Comparison of ENCODE assay signal across 26 mouse cellular contexts in the genomic region with DNA sequence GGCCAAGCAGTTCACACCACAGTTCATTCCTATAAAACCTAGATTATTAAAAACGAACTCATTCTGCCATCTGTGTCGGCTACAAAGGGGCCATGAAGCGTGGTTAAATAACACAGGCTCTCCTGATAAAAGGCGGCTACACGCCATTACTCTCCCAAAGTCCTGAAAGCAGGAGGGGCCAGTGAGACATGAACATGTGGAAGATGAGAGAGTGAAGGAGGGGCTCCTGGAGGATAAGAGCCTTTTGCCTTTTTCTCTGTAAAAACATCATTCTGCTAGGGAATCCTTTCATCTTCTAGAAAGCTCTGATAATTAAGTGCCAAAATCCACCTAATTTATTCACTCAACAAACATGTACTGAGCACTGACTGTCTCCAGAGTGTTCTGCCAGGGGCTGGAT. TPM values are rescaled to one million over a fixed set of nuclear protein-coding genes. Genes with fewer than 3 reads are reported as not detected.
A peak's percentile ranks its signal among the peaks of the same experiment; 100 is the strongest.
DNase-seq lines count a peak whose midpoint lies in the region; ATAC-seq lines count a peak whose summit lies in the region.
"Had no signal": no experiment of that assay in that cellular context is flagged by ENCODE, and none has a peak within 500 bp of the region (broad histone marks: within the 10 kb centered on the region; RNA-seq: fewer than 3 reads in every experiment).

No protein-coding gene starts in this region.

- DNase-seq in heart, adult 11 months = no peak
- DNase-seq in kidney, adult 9 months = no peak
- no peak for DNase-seq in midbrain, embryonic 14.5 days
- DNase-seq in midbrain, embryonic 10.5 days (ENCODE audit: low spot score) = no peak
- DNase-seq: adrenal gland, postnatal 25 days; cerebellum, adult 18-20 months; gastrocnemius, postnatal 36 days; heart, adult 2 months; kidney, adult 8-10 months; kidney, postnatal 4 days; lung, embryonic 14.5 days; lung, postnatal 14 days; thymus, adult 2 months; thymus, postnatal 36 days had no signal

- WGBS in heart, embryonic 13.5 days = 59% methylated on average over 5 of the region's 5 CpGs
- 34% methylated on average over 5 of the region's 5 CpGs for WGBS in kidney, embryonic 16.5 days
- WGBS in midbrain, embryonic 14.5 days = 36% methylated on average over 5 of the region's 5 CpGs
- 64% methylated on average over 5 of the region's 5 CpGs for WGBS in midbrain, embryonic 10.5 days
- WGBS in midbrain, embryonic 16.5 days = 22% methylated on average over 5 of the region's 5 CpGs

- H3K27me3 ChIP-seq in heart, embryonic 13.5 days (replicated peaks) = no peaks in the 10 kb centered on the region
- no peaks in the 10 kb centered on the region for H3K27me3 ChIP-seq in kidney, embryonic 16.5 days (ENCODE audit: insufficient read depth, low read length)
- no peaks in the 10 kb centered on the region for H3K27me3 ChIP-seq in midbrain, embryonic 14.5 days (ENCODE audit: control insufficient read depth, insufficient read depth, low read length)
- no peaks in the 10 kb centered on the region for H3K27me3 ChIP-seq in midbrain, embryonic 10.5 days (ENCODE audit: low read depth, poor library complexity, severe bottlenecking)
- no peaks in the 10 kb centered on the region for H3K27me3 ChIP-seq in midbrain, embryonic 16.5 days (ENCODE audit: control insufficient read depth, insufficient read depth, low read depth, low read length)
- H3K27me3 ChIP-seq: forebrain, embryonic 13.5 days; hindbrain, embryonic 15.5 days; intestine, embryonic 15.5 days; limb, embryonic 12.5 days; liver, embryonic 15.5 days; neural tube, embryonic 12.5 days had no signal

- ATAC-seq in heart, embryonic 13.5 days (ENCODE audit: extremely low read depth, insufficient number of reproducible peaks, low FRiP score, low TSS enrichment) = no peak
- no peak for ATAC-seq in kidney, embryonic 16.5 days (ENCODE audit: low FRiP score, low TSS enrichment)
- no peak for ATAC-seq in midbrain, embryonic 14.5 days (ENCODE audit: low FRiP score, low TSS enrichment)
- peak; percentile 67 for ATAC-seq in midbrain, embryonic 16.5 days
- ATAC-seq: CD4-positive, CD25-positive, alpha-beta regulatory T cell, adult 4 months had no signal

- H3K4me2 ChIP-seq in heart, embryonic 13.5 days = no peak overlapping the region
- H3K4me2 ChIP-seq in kidney, embryonic 16.5 days (replicated peaks; ENCODE audit: low read depth, low read length) = no peak overlapping the region
- no peak overlapping the region for H3K4me2 ChIP-seq in midbrain, embryonic 14.5 days (ENCODE audit: low read length)
- H3K4me2 ChIP-seq in midbrain, embryonic 16.5 days (ENCODE audit: low read length) = no peak overlapping the region
- H3K4me2 ChIP-seq: forebrain, embryonic 13.5 days; hindbrain, embryonic 15.5 days; intestine, embryonic 15.5 days; limb, embryonic 12.5 days; liver, embryonic 15.5 days; lung, embryonic 14.5 days; neural tube, embryonic 12.5 days had no signal

- H3K9me3 ChIP-seq in heart, embryonic 13.5 days = no peaks in the 10 kb centered on the region
- H3K9me3 ChIP-seq in kidney, embryonic 16.5 days (ENCODE audit: low read length) = no peaks in the 10 kb centered on the region
- H3K9me3 ChIP-seq in midbrain, embryonic 14.5 days (ENCODE audit: control insufficient read depth, low read length) = no peaks in the 10 kb centered on the region
- no peaks in the 10 kb centered on the region for H3K9me3 ChIP-seq in midbrain, embryonic 10.5 days (replicated peaks)
- H3K9me3 ChIP-seq in midbrain, embryonic 16.5 days (replicated peaks; ENCODE audit: control insufficient read depth, low read length, poor library complexity, severe bottlenecking) = no peaks in the 10 kb centered on the region
- H3K9me3 ChIP-seq: forebrain, embryonic 13.5 days; hindbrain, embryonic 10.5 days; hindbrain, embryonic 15.5 days; intestine, embryonic 15.5 days; limb, embryonic 12.5 days; liver, embryonic 15.5 days; neural tube, embryonic 12.5 days had no signal

- peak overlapping the region; percentile 40; the same call in 1 of the 2 replicates for H3K9ac ChIP-seq in heart, embryonic 13.5 days
- no peak overlapping the region for H3K9ac ChIP-seq in kidney, embryonic 16.5 days (replicated peaks; ENCODE audit: low read length)
- H3K9ac ChIP-seq in midbrain, embryonic 14.5 days (replicated peaks; ENCODE audit: low read length) = no peak overlapping the region
- H3K9ac ChIP-seq in midbrain, embryonic 16.5 days (ENCODE audit: low read depth, low read length) = no peak overlapping the region
- H3K9ac ChIP-seq: forebrain, embryonic 13.5 days; hindbrain, embryonic 15.5 days; intestine, embryonic 15.5 days; limb, embryonic 12.5 days; liver, embryonic 15.5 days; lung, embryonic 14.5 days; neural tube, embryonic 12.5 days had no signal

- peak overlapping the region; percentile 40 for H3K27ac ChIP-seq in heart, embryonic 13.5 days (replicated peaks)
- H3K27ac ChIP-seq in kidney, embryonic 16.5 days (ENCODE audit: low read length) = peak overlapping the region; percentile 51; the same call in 1 of the 2 replicates
- H3K27ac ChIP-seq in midbrain, embryonic 14.5 days (replicated peaks; ENCODE audit: low read depth, low read length) = peak overlapping the region; percentile 20; the same call in 1 of the 2 replicates
- H3K27ac ChIP-seq in midbrain, embryonic 10.5 days (replicated peaks) = no peak overlapping the region
- H3K27ac ChIP-seq in midbrain, embryonic 16.5 days (ENCODE audit: low read length) = 0 out of 2 replicates have a peak overlapping the region, but pooled peaks have one; percentile 19
- H3K27ac ChIP-seq: heart, adult 2 months; hindbrain, embryonic 10.5 days; hindbrain, embryonic 15.5 days; intestine, embryonic 15.5 days; limb, embryonic 12.5 days; liver, embryonic 15.5 days; neural tube, embryonic 12.5 days had no signal

- no peaks in the 10 kb centered on the region for H3K36me3 ChIP-seq in heart, embryonic 13.5 days
- no peaks in the 10 kb centered on the region for H3K36me3 ChIP-seq in kidney, embryonic 16.5 days (ENCODE audit: insufficient read depth, low read length)
- no peaks in the 10 kb centered on the region for H3K36me3 ChIP-seq in midbrain, embryonic 14.5 days (ENCODE audit: control insufficient read depth, insufficient read depth, low read length)
- no peaks in the 10 kb centered on the region for H3K36me3 ChIP-seq in midbrain, embryonic 10.5 days
- H3K36me3 ChIP-seq in midbrain, embryonic 16.5 days (ENCODE audit: control insufficient read depth, insufficient read depth, low read length) = no peaks in the 10 kb centered on the region
- H3K36me3 ChIP-seq: hindbrain, embryonic 10.5 days; hindbrain, embryonic 15.5 days; intestine, embryonic 15.5 days; limb, embryonic 12.5 days; neural tube, embryonic 12.5 days had no signal

- H3K4me1 ChIP-seq in heart, embryonic 13.5 days = peaks cover 91% of the 10 kb centered on the region
- H3K4me1 ChIP-seq in kidney, embryonic 16.5 days (ENCODE audit: insufficient read depth, low read length) = peaks cover 55% of the 10 kb centered on the region
- H3K4me1 ChIP-seq in midbrain, embryonic 14.5 days (ENCODE audit: control insufficient read depth, insufficient read depth, low read length) = no peaks in the 10 kb centered on the region
- peaks cover 22% of the 10 kb centered on the region for H3K4me1 ChIP-seq in midbrain, embryonic 10.5 days
- peaks cover 10% of the 10 kb centered on the region; the same call in 1 of the 2 replicates for H3K4me1 ChIP-seq in midbrain, embryonic 16.5 days (ENCODE audit: control insufficient read depth, insufficient read depth, low read length)

- H3K4me3 ChIP-seq in heart, embryonic 13.5 days = no peak overlapping the region
- H3K4me3 ChIP-seq in kidney, embryonic 16.5 days (ENCODE audit: low read length) = no peak overlapping the region
- no peak overlapping the region for H3K4me3 ChIP-seq in midbrain, embryonic 14.5 days (replicated peaks; ENCODE audit: low read depth, low read length)
- H3K4me3 ChIP-seq in midbrain, embryonic 10.5 days = no peak overlapping the region
- no peak overlapping the region for H3K4me3 ChIP-seq in midbrain, embryonic 16.5 days (ENCODE audit: low read depth, low read length)
- H3K4me3 ChIP-seq: erythroblast, embryonic 14.5 days; forebrain, embryonic 13.5 days; heart, adult 2 months; hindbrain, embryonic 10.5 days; hindbrain, embryonic 15.5 days; intestine, embryonic 15.5 days; limb, embryonic 12.5 days; liver, embryonic 15.5 days; neural tube, embryonic 12.5 days had no signal

RNA-seq across cellular contexts. Expression of a gene that starts 55.9 kb away (rescaled TPM):
- polyA plus RNA-seq in heart, embryonic 13.5 days (2015; fragmentation: Nextera tagmentation; extraction: Ambion mirVana) = 26.6 and 28.8 TPM in 2 replicates
- 14.7 and 15.6 TPM in 2 replicates for polyA plus RNA-seq in kidney, embryonic 16.5 days (2015; fragmentation: Nextera tagmentation; extraction: Ambion mirVana)
- polyA plus RNA-seq in midbrain, embryonic 14.5 days (2014; fragmentation: Nextera tagmentation; extraction: Ambion mirVana) = 7.5 and 13.0 TPM in 2 replicates
- polyA plus RNA-seq in midbrain, embryonic 10.5 days (2016; fragmentation: Nextera tagmentation; extraction: Ambion mirVana) = 12.9 and 13.0 TPM in 2 replicates
- polyA plus RNA-seq in midbrain, embryonic 16.5 days (2015; fragmentation: Nextera tagmentation; extraction: Ambion mirVana) = 6.4 and 7.6 TPM in 2 replicates
- polyA plus RNA-seq: CD4-positive, CD25-positive, alpha-beta regulatory T cell, adult 4 months had no signal
